Mouse (Mus musculus) bone marrow macrophage, adult 2 months (primary cell): ENCODE data around the gene Trem1.

Experiments
- CTCF ChIP-seq: IDR thresholded peaks from 2 replicates; pipeline ENCODE4 v1.5.1; 2012; ENCODE audit warnings: low read depth, mild to moderate bottlenecking, low read length, moderate library complexity
- POLR2A ChIP-seq: IDR thresholded peaks from 2 replicates; pipeline ENCODE4 v1.6.1; 2012; ENCODE audit warnings: mild to moderate bottlenecking, low read depth, low read length, borderline replicate concordance

GRCm38 (mm10) chr17:48274098-48274497 is 41.5 kb downstream of the Trem1 start:
- no peak for TF ChIP-seq CTCF
- TF ChIP-seq POLR2A, result no peak
